Comparison of ENCODE assay signal across 9 mouse cellular contexts in genomic region chr10:95565156-95565854, GRCm38 (mm10). TPM values are rescaled to one million over a fixed set of nuclear protein-coding genes. Genes with fewer than 3 reads are reported as not detected.
DNase-seq lines count a peak whose midpoint lies in the region; ATAC-seq and TF ChIP-seq lines count a peak whose summit lies in the region.
"Had no signal": no experiment of that assay in that cellular context is flagged by ENCODE, and none has a peak within 500 bp of the region (broad histone marks: within the 10 kb centered on the region; RNA-seq: fewer than 3 reads in every experiment).

No protein-coding gene starts in this region.

- peak; percentile 55 for TF ChIP-seq POLR2A in CH12.LX (IDR thresholded peaks at IDR 0.05; ENCODE audit: low read depth, low read length)

- TF ChIP-seq RAD21 in CH12.LX (IDR thresholded peaks at IDR 0.05; ENCODE audit: low read depth, low read length): no peak

- in situ Hi-C loops in CH12.LX (cut with MboI; ENCODE audit: low pct_ligation_motif_present, low pct_unique_long_range_greater_than_20kb, low sequenced_read_pairs): loop anchor here (25.0 kb wide), 1 partner anchor 472 kb away; no protein-coding TSS in a partner anchor

- H3K9me3 ChIP-seq in hindbrain, embryonic 10.5 days: no peaks in the 10 kb centered on the region
- no peaks in the 10 kb centered on the region for H3K9me3 ChIP-seq in hindbrain, embryonic 14.5 days (ENCODE audit: control insufficient read depth, low read length)
- no peaks in the 10 kb centered on the region for H3K9me3 ChIP-seq in CH12.LX (replicated peaks; ENCODE audit: low read length)
- H3K9me3 ChIP-seq in embryonic facial prominence, embryonic 13.5 days: no peaks in the 10 kb centered on the region

- WGBS in hindbrain, embryonic 10.5 days: 20% methylated on average over 14 of the region's 14 CpGs
- WGBS in hindbrain, embryonic 14.5 days: 22% methylated on average over 14 of the region's 14 CpGs
- WGBS in embryonic facial prominence, embryonic 13.5 days: 10% methylated on average over 14 of the region's 14 CpGs

- H3K36me3 ChIP-seq in hindbrain, embryonic 10.5 days: peaks cover 3% of the 10 kb centered on the region; the same call in 1 of the 2 replicates
- H3K36me3 ChIP-seq in hindbrain, embryonic 14.5 days (replicated peaks; ENCODE audit: control insufficient read depth, insufficient read depth): no peaks in the 10 kb centered on the region
- no peaks in the 10 kb centered on the region for H3K36me3 ChIP-seq in CH12.LX (replicated peaks in 1 of 2; ENCODE audit: control insufficient read depth in 1 of 2, insufficient read depth in 1 of 2, low read length in 1 of 2)
- H3K36me3 ChIP-seq in embryonic facial prominence, embryonic 13.5 days: no peaks in the 10 kb centered on the region

- peak; percentile 48 for DNase-seq in hindbrain, embryonic 10.5 days (ENCODE audit: low spot score)
- DNase-seq in hindbrain, embryonic 14.5 days (ENCODE audit: low spot score): no peak
- DNase-seq in CH12.LX (ENCODE audit: extremely low read depth): peak; percentile 81
- DNase-seq in layer of hippocampus, postnatal 25 days (ENCODE audit: extremely low spot score in 1 of 2, low spot score in 1 of 2): no peak
- no peak for DNase-seq in right cerebral cortex, adult 2 months (ENCODE audit: low spot score in 2 of 2)
- DNase-seq in layer of hippocampus, postnatal 10 days (ENCODE audit: low spot score in 2 of 2): no peak
- DNase-seq: midbrain, embryonic 14.5 days had no signal

- H3K4me2 ChIP-seq in hindbrain, embryonic 14.5 days (replicated peaks): no peak overlapping the region
- peak overlapping the region; percentile 57 for H3K4me2 ChIP-seq in CH12.LX (ENCODE audit: insufficient read depth, low read depth, poor library complexity, severe bottlenecking)
- peak overlapping the region; percentile 32 for H3K4me2 ChIP-seq in embryonic facial prominence, embryonic 13.5 days

- H3K27me3 ChIP-seq in hindbrain, embryonic 10.5 days (ENCODE audit: insufficient read depth, poor library complexity, severe bottlenecking): no peaks in the 10 kb centered on the region
- no peaks in the 10 kb centered on the region for H3K27me3 ChIP-seq in hindbrain, embryonic 14.5 days (ENCODE audit: control insufficient read depth, insufficient read depth, low read length)
- H3K27me3 ChIP-seq in CH12.LX (replicated peaks): no peaks in the 10 kb centered on the region
- H3K27me3 ChIP-seq in embryonic facial prominence, embryonic 13.5 days: no peaks in the 10 kb centered on the region

- dilution Hi-C loops in CH12.LX (cut with MboI; ENCODE audit: extremely low pct_ligation_motif_present, extremely low pct_unique_long_range_greater_than_20kb, low sequenced_read_pairs): no loop called here

- 0 out of 2 replicates have a peak, but pooled peaks have one; percentile 45 for TF ChIP-seq EP300 in CH12.LX (IDR thresholded peaks at IDR 0.05; ENCODE audit: low read length)

- H3K4me3 ChIP-seq in hindbrain, embryonic 10.5 days: peak overlapping the region; percentile 21
- H3K4me3 ChIP-seq in hindbrain, embryonic 14.5 days (replicated peaks; ENCODE audit: low read length): no peak overlapping the region
- no peak overlapping the region for H3K4me3 ChIP-seq in CH12.LX (replicated peaks in 1 of 3; ENCODE audit: low read depth in 2 of 3, low read length in 2 of 3, poor library complexity in 1 of 3)
- H3K4me3 ChIP-seq in embryonic facial prominence, embryonic 13.5 days: no peak overlapping the region

- H3K9ac ChIP-seq in hindbrain, embryonic 14.5 days: no peak overlapping the region
- peak overlapping the region; percentile 44; the same call in 1 of the 2 replicates for H3K9ac ChIP-seq in CH12.LX (ENCODE audit: insufficient read depth, low read depth)
- 0 out of 2 replicates have a peak overlapping the region, but pooled peaks have one; percentile 3 for H3K9ac ChIP-seq in embryonic facial prominence, embryonic 13.5 days

- peak overlapping the region; percentile 79 for H3K27ac ChIP-seq in hindbrain, embryonic 10.5 days
- no peak overlapping the region for H3K27ac ChIP-seq in hindbrain, embryonic 14.5 days
- H3K27ac ChIP-seq in CH12.LX (ENCODE audit: insufficient read depth, low read depth): no peak overlapping the region
- peak overlapping the region; percentile 3; the same call in 1 of the 2 replicates for H3K27ac ChIP-seq in embryonic facial prominence, embryonic 13.5 days

- peaks cover 28% of the 10 kb centered on the region for H3K79me2 ChIP-seq in CH12.LX (replicated peaks; ENCODE audit: control insufficient read depth, extremely low read depth, insufficient read depth, poor library complexity, severe bottlenecking)

- TF ChIP-seq CTCF in CH12.LX (conservative IDR thresholded peaks at IDR 0.05 in 1 of 2, IDR thresholded peaks at IDR 0.05 in 1 of 2; ENCODE audit: low read depth in 2 of 2, low read length in 2 of 2): no peak

- ATAC-seq in hindbrain, embryonic 14.5 days (ENCODE audit: low FRiP score): no peak
- no peak for ATAC-seq in embryonic facial prominence, embryonic 13.5 days (ENCODE audit: insufficient number of reproducible peaks, insufficient read depth, low FRiP score, low TSS enrichment, low read depth)
- peak; percentile 23 for ATAC-seq in megakaryocyte, adult 5-6 weeks (ENCODE audit: poor library complexity, severe bottlenecking)

- H3K4me1 ChIP-seq in hindbrain, embryonic 10.5 days (replicated peaks): peaks cover 45% of the 10 kb centered on the region
- peaks cover 16% of the 10 kb centered on the region for H3K4me1 ChIP-seq in hindbrain, embryonic 14.5 days (replicated peaks; ENCODE audit: control insufficient read depth, insufficient read depth, low read length)
- H3K4me1 ChIP-seq in CH12.LX (ENCODE audit: control insufficient read depth in 1 of 2, insufficient read depth in 2 of 2): peaks cover 7 to 25% of the 10 kb centered on the region in 2 experiments; a peak in 3 of 4 replicates
- H3K4me1 ChIP-seq in embryonic facial prominence, embryonic 13.5 days: peaks cover 28% of the 10 kb centered on the region

TF ChIP-seq in CH12.LX, 34 proteins besides CTCF, POLR2A, EP300 and RAD21 (continues in another document):
- TF ChIP-seq RCOR1 (conservative IDR thresholded peaks at IDR 0.05; ENCODE audit: low read depth, low read length) (no peak), PAX5 (IDR thresholded peaks at IDR 0.05; ENCODE audit: low read length) (no peak), CHD1 (IDR thresholded peaks at IDR 0.05; ENCODE audit: low read depth, low read length) (no peak), ELF1 (IDR thresholded peaks at IDR 0.05; ENCODE audit: low read depth, low read length) (peak; percentile 44; the same call in 1 of the 2 replicates), ZNF384 (IDR thresholded peaks at IDR 0.05; ENCODE audit: low read depth, low read length) (no peak), MAZ (IDR thresholded peaks at IDR 0.05; ENCODE audit: low read depth, low read length) (peak; percentile 61; the same call in 1 of the 2 replicates), ZKSCAN1 (IDR thresholded peaks at IDR 0.05; ENCODE audit: borderline replicate concordance, low read depth, low read length) (no peak), IRF4 (IDR thresholded peaks at IDR 0.05; ENCODE audit: low read depth, low read length) (peak; percentile 30), MEF2A (IDR thresholded peaks at IDR 0.05; ENCODE audit: borderline replicate concordance, low read depth, low read length) (no peak), JUN (IDR thresholded peaks at IDR 0.05; ENCODE audit: insufficient read depth, low read depth, low read length) (no peak), TCF12 (IDR thresholded peaks at IDR 0.05; ENCODE audit: low read depth, low read length) (peak; percentile 27; the same call in 1 of the 2 replicates), UBTF (IDR thresholded peaks at IDR 0.05; ENCODE audit: low read depth, low read length) (no peak), ZMIZ1 (IDR thresholded peaks at IDR 0.05; ENCODE audit: low read depth, low read length) (no peak), TBP (conservative IDR thresholded peaks at IDR 0.05; ENCODE audit: low read depth, low read length) (0 out of 2 replicates have a peak, but pooled peaks have one; percentile 32), MYC (IDR thresholded peaks at IDR 0.05; ENCODE audit: low read depth, low read length) (peak; percentile 89), MAX (IDR thresholded peaks at IDR 0.05; ENCODE audit: low read length) (peak; percentile 65), NELFE (IDR thresholded peaks at IDR 0.05; ENCODE audit: low read depth, low read length) (no peak), SMC3 (IDR thresholded peaks at IDR 0.05; ENCODE audit: low read depth, low read length) (no peak), JUND (conservative IDR thresholded peaks at IDR 0.05; ENCODE audit: low read depth, low read length) (no peak), BHLHE40 (IDR thresholded peaks at IDR 0.05; ENCODE audit: low read depth, low read length) (peak; percentile 29; the same call in 1 of the 2 replicates), ZC3H11A (IDR thresholded peaks at IDR 0.05; ENCODE audit: low read depth, low read length) (no peak), MXI1 (IDR thresholded peaks at IDR 0.05; ENCODE audit: low read depth, low read length) (peak; percentile 71; the same call in 1 of the 2 replicates)

RNA-seq across cellular contexts. Expression of gene Nudt4, which starts 1.4 kb away (rescaled TPM):
- polyA plus RNA-seq in hindbrain, embryonic 10.5 days (2016; fragmentation: Nextera tagmentation; extraction: Ambion mirVana): 76.4 and 86.5 TPM in 2 replicates
- 98.9 and 102 TPM in 2 replicates for polyA plus RNA-seq in hindbrain, embryonic 14.5 days (2014; fragmentation: Nextera tagmentation; extraction: Ambion mirVana)
- 23.7 and 33.2 TPM in 2 replicates for total RNA-seq in CH12.LX (2012; rRNA removed)
- 38.0 and 39.2 TPM in 2 replicates for total RNA-seq in CH12.LX (2014; rRNA removed)
- polyA plus RNA-seq in CH12.LX (2012; ENCODE audit: insufficient read length, low read depth): 61.1 and 67.4 TPM in 2 replicates
- 84.9 and 85.7 TPM in 2 replicates for polyA plus RNA-seq in embryonic facial prominence, embryonic 13.5 days (2015; fragmentation: Nextera tagmentation; extraction: Ambion mirVana)
- total RNA-seq in megakaryocyte, adult 5-6 weeks (2015): 131 and 141 TPM in 2 replicates
- 98.7 and 122 TPM in 2 replicates for total RNA-seq in megakaryocyte, adult 5-6 weeks (2017)
- total RNA-seq in layer of hippocampus, postnatal 25 days (2021): 10 to 100 TPM; 84.4 to 90.5 TPM
- 10 to 100 TPM; 91.1 to 92.9 TPM for total RNA-seq in layer of hippocampus, postnatal 10 days (2021)

RNA-seq across cellular contexts. Expression of gene Ube2n, which starts 50.4 kb away (rescaled TPM):
- 422 and 455 TPM in 2 replicates for polyA plus RNA-seq in hindbrain, embryonic 10.5 days (2016; fragmentation: Nextera tagmentation; extraction: Ambion mirVana)
- 371 and 400 TPM in 2 replicates for polyA plus RNA-seq in hindbrain, embryonic 14.5 days (2014; fragmentation: Nextera tagmentation; extraction: Ambion mirVana)
- total RNA-seq in CH12.LX (2012; rRNA removed) (71.9 and 117 TPM in 2 replicates), CH12.LX (2014; rRNA removed) (217 and 237 TPM in 2 replicates)
- 243 and 265 TPM in 2 replicates for polyA plus RNA-seq in CH12.LX (2012; ENCODE audit: insufficient read length, low read depth)
- 308 and 327 TPM in 2 replicates for polyA plus RNA-seq in embryonic facial prominence, embryonic 13.5 days (2015; fragmentation: Nextera tagmentation; extraction: Ambion mirVana)
- 344 and 363 TPM in 2 replicates for total RNA-seq in megakaryocyte, adult 5-6 weeks (2015)
- total RNA-seq in megakaryocyte, adult 5-6 weeks (2017): 135 and 144 TPM in 2 replicates
- 100 to 1,000 TPM; 186 to 197 TPM for total RNA-seq in layer of hippocampus, postnatal 25 days (2021)
- 100 to 1,000 TPM; 188 to 223 TPM for total RNA-seq in layer of hippocampus, postnatal 10 days (2021)

Comparison
In these comparisons a context has a peak if more than half of its experiments do, and no peak if none do; other contexts are left out.
1. DNase-seq: peak in hindbrain, embryonic 10.5 days (single experiment) and CH12.LX (single experiment); none in hindbrain, embryonic 14.5 days (single experiment), layer of hippocampus, postnatal 25 days (0 of 2), right cerebral cortex, adult 2 months (0 of 2) and layer of hippocampus, postnatal 10 days (0 of 2).
2. H3K27ac ChIP-seq: peak in hindbrain, embryonic 10.5 days (single experiment) and embryonic facial prominence, embryonic 13.5 days (single experiment); none in hindbrain, embryonic 14.5 days (single experiment) and CH12.LX (single experiment).